Mouse (Mus musculus): ENCODE results near the gene Atm.

GRCm38 (mm10) chr9:53422133-53422896 lies 114.2 kb downstream of the Atm start:
- TF ChIP-seq ZC3H11A (IDR thresholded peaks at IDR 0.05; ENCODE audit: borderline replicate concordance, low read depth, low read length) = no peak
- no peak for TF ChIP-seq HCFC1 (IDR thresholded peaks at IDR 0.05; ENCODE audit: borderline replicate concordance, insufficient read depth, low read length)

Measured in ES-E14 (cell line).